Mouse (Mus musculus) stomach, postnatal 0 days (tissue): ENCODE measurements at regions not wholly inside any gene's neighbourhood (a gene's known extent, or its start where the extent isn't known, plus 50 kb on each side); places are given as distances from the start of the nearest gene placed in this dataset.

Source experiments
- ATAC-seq: fragments of 200-750 bp; cut with Nextera tagmentation; 2 replicates; pipeline ENCODE4 v1.8.0; 2017; ENCODE audit not compliant: low FRiP score, low TSS enrichment
- DNase-seq: peaks from one replicate; pipeline ENCODE4 v3.0.0-alpha.2; 2016; ENCODE audit warnings: low spot score
- H3K27ac ChIP-seq: fragments of 300-500 bp; sonication (generic); replicated peaks from 2 replicates; pipeline ENCODE4 v1.5.1; 2014; ENCODE audit warnings: mild to moderate bottlenecking, control low read depth
- H3K27me3 ChIP-seq: fragments of 300-500 bp; sonication (generic); 2 replicates; pipeline ENCODE4 v1.6.1; 2014; ENCODE audit warnings: low read length; ENCODE audit not compliant: control insufficient read depth, insufficient read depth
- H3K36me3 ChIP-seq: fragments of 300-500 bp; sonication (generic); 2 replicates; pipeline ENCODE4 v1.6.1; 2014; ENCODE audit warnings: low read length, mixed read lengths; ENCODE audit not compliant: control insufficient read depth, insufficient read depth
- H3K4me1 ChIP-seq: fragments of 300-500 bp; sonication (generic); replicated peaks from 2 replicates; pipeline ENCODE4 v1.6.1; 2014; ENCODE audit warnings: antibody characterized with exemption; ENCODE audit not compliant: control insufficient read depth, insufficient read depth
- H3K4me2 ChIP-seq: fragments of 300-500 bp; sonication (generic); replicated peaks from 2 replicates; pipeline ENCODE4 v1.6.1; 2014; ENCODE audit warnings: low read depth, mild to moderate bottlenecking, control low read depth, moderate library complexity
- H3K4me3 ChIP-seq: fragments of 300-500 bp; sonication (generic); 2 replicates; pipeline ENCODE4 v1.5.1; 2014; ENCODE audit warnings: low read depth, low read length, control low read depth
- H3K9ac ChIP-seq: fragments of 300-500 bp; sonication (generic); 2 replicates; pipeline ENCODE4 v1.6.1; 2014; ENCODE audit warnings: mild to moderate bottlenecking, low read length, control low read depth, mixed read lengths
- H3K9me3 ChIP-seq: fragments of 300-500 bp; sonication (generic); 2 replicates; pipeline ENCODE4 v1.6.1; 2016; ENCODE audit warnings: low read length; ENCODE audit not compliant: control insufficient read depth
- CTCF ChIP-seq: IDR thresholded peaks from 2 replicates; pipeline ENCODE4 v1.5.1; 2016; ENCODE audit warnings: antibody characterized with exemption, low read depth, mild to moderate bottlenecking, moderate library complexity
- EP300 ChIP-seq: optimal IDR thresholded peaks from 2 replicates; pipeline ENCODE3; 2016; ENCODE audit warnings: antibody characterized with exemption
- WGBS: fragments of 180-500 bp; shearing (Covaris S2); extraction: QIAGEN DNeasy Blood & Tissue Kit; methylation state at CpG from one replicate; pipeline ENCODE4 v1.1.7; 2014; 5-methylcytosine and 5-hydroxymethylcytosine counted together

GRCm38 (mm10) chr4:10189896-10190295 lies 684.4 kb upstream of the 2610301B20Rik start:
- no peaks in the 10 kb centered on the region for H3K27me3 ChIP-seq
- 53% methylated on average over 3 of the region's 3 CpGs for WGBS
- no peaks in the 10 kb centered on the region for H3K9me3 ChIP-seq
- H3K4me1 ChIP-seq: no peaks in the 10 kb centered on the region
- no peak overlapping the region for H3K9ac ChIP-seq
- H3K4me2 ChIP-seq: no peak overlapping the region
- H3K4me3 ChIP-seq: no peak overlapping the region
- DNase-seq (no peak), ATAC-seq (no peak)
- no peak overlapping the region for H3K27ac ChIP-seq
- no peaks in the 10 kb centered on the region for H3K36me3 ChIP-seq
- no peak for TF ChIP-seq CTCF
- TF ChIP-seq EP300: no peak

GRCm38 (mm10) chr4:10197245-10197943 lies 676.9 kb upstream of the 2610301B20Rik start:
- H3K27me3 ChIP-seq: no peaks in the 10 kb centered on the region
- no peaks in the 10 kb centered on the region for H3K36me3 ChIP-seq
- no peak for TF ChIP-seq EP300
- TF ChIP-seq CTCF: no peak
- no peaks in the 10 kb centered on the region for H3K4me1 ChIP-seq
- H3K4me3 ChIP-seq: no peak overlapping the region
- H3K9me3 ChIP-seq: no peaks in the 10 kb centered on the region
- ATAC-seq (no peak), DNase-seq (no peak)
- H3K9ac ChIP-seq: no peak overlapping the region
- WGBS: 92% methylated on average over 1 of the region's 1 CpGs
- no peak overlapping the region for H3K4me2 ChIP-seq
- H3K27ac ChIP-seq: no peak overlapping the region

GRCm38 (mm10) chr4:10201835-10202234 lies 672.5 kb upstream of the 2610301B20Rik start:
- DNase-seq: no peak
- WGBS: 47% methylated on average over 3 of the region's 3 CpGs
- Histone ChIP-seq H3K9me3 (no peaks in the 10 kb centered on the region), H3K9ac (no peak overlapping the region), H3K4me3 (no peak overlapping the region), H3K4me1 (no peaks in the 10 kb centered on the region), H3K4me2 (no peak overlapping the region), H3K27me3 (no peaks in the 10 kb centered on the region), H3K36me3 (no peaks in the 10 kb centered on the region), H3K27ac (no peak overlapping the region)
- peak; percentile 49 for TF ChIP-seq CTCF
- no peak for TF ChIP-seq EP300
- no peak for ATAC-seq

- no peak overlapping the region for H3K27ac ChIP-seq
- H3K9ac ChIP-seq: no peak overlapping the region
- no peak overlapping the region for H3K4me3 ChIP-seq
- no peaks in the 10 kb centered on the region for H3K36me3 ChIP-seq
- no peak for ATAC-seq
- no peaks in the 10 kb centered on the region for H3K27me3 ChIP-seq
- no peaks in the 10 kb centered on the region for H3K9me3 ChIP-seq
- H3K4me1 ChIP-seq: no peaks in the 10 kb centered on the region
- WGBS: 95% methylated on average over 1 of the region's 1 CpGs
- no peak overlapping the region for H3K4me2 ChIP-seq
- DNase-seq: no peak
- TF ChIP-seq EP300 (no peak), CTCF (no peak)
These were observed 670.1 kb upstream of the 2610301B20Rik start for GRCm38 (mm10) chr4:10204224-10204623.

GRCm38 (mm10) chr4:10209324-10209923 lies 664.9 kb upstream of the 2610301B20Rik start:
- no peak overlapping the region for H3K4me2 ChIP-seq
- H3K27ac ChIP-seq: no peak overlapping the region
- H3K4me3 ChIP-seq: no peak overlapping the region
- no peak for ATAC-seq
- WGBS: 50% methylated on average over 4 of the region's 4 CpGs
- no peaks in the 10 kb centered on the region for H3K9me3 ChIP-seq
- TF ChIP-seq EP300 (no peak), CTCF (no peak)
- DNase-seq: no peak
- H3K9ac ChIP-seq: no peak overlapping the region
- H3K36me3 ChIP-seq: no peaks in the 10 kb centered on the region
- no peaks in the 10 kb centered on the region for H3K4me1 ChIP-seq
- H3K27me3 ChIP-seq: no peaks in the 10 kb centered on the region

GRCm38 (mm10) chr4:10211303-10211702 lies 663.0 kb upstream of the 2610301B20Rik start:
- no peak for TF ChIP-seq CTCF
- TF ChIP-seq EP300: no peak
- no peak for ATAC-seq

More at GRCm38 (mm10) chr4:10211303-10211702, 663.0 kb upstream of the 2610301B20Rik start:
- no peak overlapping the region for H3K27ac ChIP-seq
- no peaks in the 10 kb centered on the region for H3K27me3 ChIP-seq
- H3K4me3 ChIP-seq: no peak overlapping the region
- no peak overlapping the region for H3K9ac ChIP-seq
- WGBS: 80% methylated on average over 4 of the region's 4 CpGs
- H3K4me1 ChIP-seq: no peaks in the 10 kb centered on the region
- no peaks in the 10 kb centered on the region for H3K36me3 ChIP-seq
- no peak overlapping the region for H3K4me2 ChIP-seq
- H3K9me3 ChIP-seq: no peaks in the 10 kb centered on the region
- no peak for DNase-seq
